Mouse (Mus musculus) hindbrain, embryonic 13.5 days (tissue): ENCODE measurements around the gene Sds. TPM values are rescaled to one million over a fixed set of nuclear protein-coding genes. Genes with fewer than 3 reads are reported as not detected.

Experiments used
- ATAC-seq: fragments of 200-750 bp; cut with Nextera tagmentation; 2 replicates; pipeline ENCODE4 v1.8.0; 2017; ENCODE audit warnings: moderate TSS enrichment; ENCODE audit not compliant: low FRiP score
- H3K27ac ChIP-seq: fragments of 300-500 bp; sonication (generic); 2 replicates; pipeline ENCODE4 v1.5.1; 2015; ENCODE audit warnings: inconsistent platforms, mild to moderate bottlenecking, moderate library complexity
- H3K27me3 ChIP-seq: fragments of 300-500 bp; sonication (generic); 2 replicates; pipeline ENCODE4 v1.6.1; 2015; ENCODE audit warnings: mild to moderate bottlenecking, inconsistent platforms
- H3K36me3 ChIP-seq: fragments of 300-500 bp; sonication (generic); 2 replicates; pipeline ENCODE4 v1.6.1; 2015; ENCODE audit warnings: mild to moderate bottlenecking, inconsistent platforms
- H3K4me1 ChIP-seq: fragments of 300-500 bp; sonication (generic); replicated peaks from 2 replicates; pipeline ENCODE4 v1.6.1; 2015; ENCODE audit warnings: inconsistent platforms
- H3K4me2 ChIP-seq: fragments of 300-500 bp; sonication (generic); 2 replicates; pipeline ENCODE4 v1.6.1; 2015; ENCODE audit warnings: inconsistent platforms, mild to moderate bottlenecking, moderate library complexity
- H3K4me3 ChIP-seq: fragments of 300-500 bp; sonication (generic); 2 replicates; pipeline ENCODE4 v1.5.1; 2015; ENCODE audit warnings: mild to moderate bottlenecking, inconsistent platforms
- H3K9ac ChIP-seq: fragments of 300-500 bp; sonication (generic); 2 replicates; pipeline ENCODE4 v1.6.1; 2015; ENCODE audit warnings: mild to moderate bottlenecking, inconsistent platforms
- H3K9me3 ChIP-seq: fragments of 300-500 bp; sonication (generic); 2 replicates; pipeline ENCODE4 v1.6.1; 2016; ENCODE audit warnings: inconsistent platforms
- WGBS: fragments of 180-500 bp; shearing (Covaris S2); methylation state at CpG from one replicate; pipeline ENCODE4 v1.1.7; 2015; 5-methylcytosine and 5-hydroxymethylcytosine counted together
- polyA plus RNA-seq: library from polyadenylated mRNA; unstranded; fragments of >200 nt; fragmentation: Nextera tagmentation; extraction: Ambion mirVana; gene quantifications from 2 replicates; pipeline ENCODE4 v1.2.1, GENCODE M21; 2015

Sds gene
- polyA plus RNA-seq, 1 experiment from 2014 or later = not detected

DNA sequence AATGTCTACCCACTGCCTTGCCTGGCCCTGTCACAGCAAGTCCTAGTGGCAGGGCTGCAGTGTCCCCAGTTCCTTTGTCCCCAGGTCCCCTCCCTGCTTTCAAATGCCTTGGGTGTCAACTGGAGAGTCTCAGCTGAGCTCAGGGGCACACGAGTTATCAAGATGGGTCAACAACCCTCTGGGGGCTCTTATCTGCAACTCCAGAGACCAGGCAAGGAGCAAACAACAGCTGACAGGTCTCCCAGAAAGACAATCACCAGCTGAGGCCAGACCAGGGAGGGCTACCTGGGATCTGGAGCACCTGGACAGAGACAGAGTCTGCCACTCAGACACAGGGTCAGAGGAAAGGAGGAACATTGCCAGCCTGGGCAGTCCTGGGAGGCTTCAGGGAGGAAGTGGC lies 20.1 kb upstream of the Sds start:
- peaks cover 23% of the 10 kb centered on the region for H3K27me3 ChIP-seq
- 40% methylated on average over 1 of the region's 1 CpGs for WGBS
- no peak for ATAC-seq
- H3K4me3 ChIP-seq = no peak overlapping the region
- H3K9ac ChIP-seq = no peak overlapping the region
- H3K27ac ChIP-seq = no peak overlapping the region
- H3K4me2 ChIP-seq = no peak overlapping the region
- H3K9me3 ChIP-seq = no peaks in the 10 kb centered on the region
- H3K36me3 ChIP-seq = no peaks in the 10 kb centered on the region
- H3K4me1 ChIP-seq = peaks cover 13% of the 10 kb centered on the region; the same call in 1 of the 2 replicates

- H3K27me3 ChIP-seq = peaks cover 26% of the 10 kb centered on the region
- 56% methylated on average over 7 of the region's 7 CpGs for WGBS
- no peaks in the 10 kb centered on the region for H3K9me3 ChIP-seq
- peaks cover 13% of the 10 kb centered on the region; the same call in 1 of the 2 replicates for H3K4me1 ChIP-seq
- no peak for ATAC-seq
- no peaks in the 10 kb centered on the region for H3K36me3 ChIP-seq
- no peak overlapping the region for H3K9ac ChIP-seq
- no peak overlapping the region for H3K27ac ChIP-seq
- H3K4me3 ChIP-seq = no peak overlapping the region
- H3K4me2 ChIP-seq = no peak overlapping the region
Measured at GRCm38 (mm10) chr5:120456841-120457554, 19.3 kb upstream of the Sds start.

GRCm38 (mm10) chr5:120457628-120458027 lies 18.7 kb upstream of the Sds start:
- Histone ChIP-seq H3K4me2 (no peak overlapping the region), H3K9ac (no peak overlapping the region), H3K9me3 (no peaks in the 10 kb centered on the region), H3K27ac (no peak overlapping the region), H3K36me3 (no peaks in the 10 kb centered on the region), H3K4me1 (peaks cover 13% of the 10 kb centered on the region; the same call in 1 of the 2 replicates), H3K27me3 (peaks cover 27% of the 10 kb centered on the region), H3K4me3 (no peak overlapping the region)
- no peak for ATAC-seq
- WGBS = 4% methylated on average over 9 of the region's 9 CpGs

DNA sequence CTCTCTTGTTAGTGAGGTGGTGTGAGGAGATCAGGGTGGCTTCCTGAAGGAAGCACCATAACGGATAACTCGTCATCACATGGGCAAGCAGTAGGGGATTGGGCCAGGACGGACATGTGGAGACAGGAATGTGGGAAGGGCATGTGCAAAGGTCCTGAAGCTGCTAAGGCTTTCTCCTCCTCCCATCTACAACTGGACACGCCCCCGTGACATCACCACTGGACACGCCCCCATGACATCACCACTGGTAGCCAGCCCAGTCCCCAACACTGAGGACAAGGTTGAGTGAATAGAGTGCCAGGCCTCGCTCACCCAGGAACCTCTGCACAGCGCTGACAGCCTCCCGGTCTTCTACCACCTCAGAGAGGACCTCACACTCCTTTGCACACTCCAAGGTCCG lies 17.2 kb upstream of the Sds start:
- Histone ChIP-seq H3K9me3 (no peaks in the 10 kb centered on the region), H3K4me3 (no peak overlapping the region), H3K9ac (no peak overlapping the region), H3K27ac (no peak overlapping the region), H3K4me1 (peaks cover 10% of the 10 kb centered on the region; the same call in 1 of the 2 replicates), H3K36me3 (no peaks in the 10 kb centered on the region), H3K27me3 (peaks cover 32% of the 10 kb centered on the region), H3K4me2 (no peak overlapping the region)
- WGBS = 82% methylated on average over 10 of the region's 10 CpGs
- no peak for ATAC-seq

DNA sequence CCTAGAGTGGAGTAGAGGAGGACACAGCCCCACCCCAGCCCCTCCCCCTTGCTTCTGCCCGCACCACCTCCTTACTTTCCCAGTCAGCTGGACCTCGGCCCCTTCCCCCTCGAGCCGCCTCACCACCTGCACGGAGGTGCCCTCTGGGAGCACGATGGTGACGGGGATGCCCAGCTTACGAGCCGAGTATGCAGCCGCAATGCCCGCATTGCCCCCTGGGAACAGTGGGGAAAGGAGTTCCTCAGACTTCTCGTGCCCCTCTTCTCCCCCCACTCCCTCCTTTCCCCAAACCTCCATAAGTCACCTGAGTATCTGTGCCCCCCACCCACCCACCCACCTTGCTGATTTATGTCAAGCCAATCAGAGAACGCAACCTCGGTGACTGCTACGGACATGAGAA lies 14.4 kb upstream of the Sds start:
- H3K36me3 ChIP-seq = no peaks in the 10 kb centered on the region
- no peak overlapping the region for H3K9ac ChIP-seq
- H3K4me3 ChIP-seq = no peak overlapping the region
- H3K4me1 ChIP-seq = peaks cover 3% of the 10 kb centered on the region; the same call in 1 of the 2 replicates
- H3K27ac ChIP-seq = no peak overlapping the region
- ATAC-seq = no peak
- no peaks in the 10 kb centered on the region for H3K9me3 ChIP-seq
- no peak overlapping the region for H3K4me2 ChIP-seq
- peaks cover 20% of the 10 kb centered on the region for H3K27me3 ChIP-seq
- WGBS = 74% methylated on average over 14 of the region's 15 CpGs

DNA sequence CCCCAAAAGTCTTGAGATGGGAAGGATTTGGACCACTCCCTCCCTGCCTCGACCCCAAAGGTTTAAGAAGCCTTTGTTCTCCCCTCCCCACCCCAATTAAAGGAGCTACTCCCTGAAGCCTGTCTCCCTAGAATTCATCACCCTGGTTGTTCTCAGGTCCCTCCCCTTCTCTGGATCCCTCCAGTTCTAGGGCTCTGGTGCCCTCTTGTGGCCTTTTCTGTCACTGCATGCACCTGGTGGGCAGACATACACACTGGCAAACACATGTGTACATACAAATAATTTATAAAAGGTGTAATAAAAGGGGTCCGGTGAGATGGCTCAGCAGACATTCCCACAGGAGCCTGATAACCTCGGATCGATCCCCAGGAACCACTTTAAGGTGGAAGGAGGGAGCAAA lies 12.0 kb upstream of the Sds start:
- no peak overlapping the region for H3K27ac ChIP-seq
- no peak overlapping the region for H3K9ac ChIP-seq
- H3K9me3 ChIP-seq = no peaks in the 10 kb centered on the region
- WGBS = 87% methylated on average over 4 of the region's 4 CpGs
- ATAC-seq = no peak
- H3K4me3 ChIP-seq = no peak overlapping the region
- no peaks in the 10 kb centered on the region for H3K36me3 ChIP-seq
- H3K4me2 ChIP-seq = no peak overlapping the region
- peaks cover 6% of the 10 kb centered on the region; the same call in 1 of the 2 replicates for H3K4me1 ChIP-seq
- peaks cover 18% of the 10 kb centered on the region for H3K27me3 ChIP-seq

GRCm38 (mm10) chr5:120465062-120465461 lies 11.3 kb upstream of the Sds start:
- WGBS = 40% methylated on average over 5 of the region's 5 CpGs
- H3K4me3 ChIP-seq = no peak overlapping the region
- peaks cover 18% of the 10 kb centered on the region for H3K27me3 ChIP-seq
- ATAC-seq = no peak
- H3K9ac ChIP-seq = no peak overlapping the region
- peaks cover 6% of the 10 kb centered on the region; the same call in 1 of the 2 replicates for H3K4me1 ChIP-seq
- no peaks in the 10 kb centered on the region for H3K9me3 ChIP-seq
- no peak overlapping the region for H3K27ac ChIP-seq
- H3K4me2 ChIP-seq = no peak overlapping the region
- no peaks in the 10 kb centered on the region for H3K36me3 ChIP-seq

DNA sequence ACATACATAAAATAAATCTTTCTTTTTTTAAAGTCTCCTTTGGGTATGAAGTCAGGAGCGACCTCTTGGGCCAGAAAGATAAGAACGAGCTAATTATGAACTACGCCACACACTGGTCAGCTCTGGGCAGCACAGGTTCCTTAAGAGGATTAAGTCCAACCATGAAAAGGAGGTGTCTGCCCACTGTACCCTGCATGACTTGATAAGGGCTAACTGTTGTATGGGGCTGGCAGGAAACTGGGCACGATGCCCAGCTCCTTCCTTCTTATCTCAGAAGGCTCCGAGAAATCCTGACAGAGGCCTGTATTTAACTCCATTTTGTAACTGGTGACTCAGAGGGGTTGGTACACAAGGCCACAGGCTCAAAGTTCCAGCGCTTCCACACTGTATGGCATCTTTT lies 10.5 kb upstream of the Sds start:
- WGBS = 79% methylated on average over 6 of the region's 6 CpGs
- no peak overlapping the region for H3K9ac ChIP-seq
- H3K4me1 ChIP-seq = peaks cover 6% of the 10 kb centered on the region; the same call in 1 of the 2 replicates
- no peak overlapping the region for H3K4me2 ChIP-seq
- no peak overlapping the region for H3K27ac ChIP-seq
- H3K9me3 ChIP-seq = no peaks in the 10 kb centered on the region
- H3K36me3 ChIP-seq = no peaks in the 10 kb centered on the region
- H3K27me3 ChIP-seq = peaks cover 14% of the 10 kb centered on the region
- no peak overlapping the region for H3K4me3 ChIP-seq
- no peak for ATAC-seq

DNA sequence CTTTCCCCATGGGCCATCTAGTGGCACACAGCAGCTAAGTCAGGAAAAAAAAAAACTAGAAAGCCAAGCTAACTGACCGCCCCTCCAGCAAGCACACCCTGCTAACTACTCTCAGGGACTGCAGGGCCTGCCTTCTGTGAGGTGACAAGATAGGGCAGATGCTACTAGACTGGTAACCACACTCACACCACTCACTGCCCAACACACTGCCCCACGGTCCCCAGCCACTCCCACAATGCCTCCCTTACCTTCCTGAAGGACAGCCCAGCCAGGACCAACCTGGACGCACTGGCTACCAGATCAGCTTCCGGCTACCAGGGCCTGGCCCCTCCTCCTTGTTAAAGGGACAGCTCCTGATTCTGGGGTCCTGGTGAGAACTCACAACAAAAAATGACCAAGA lies 9.3 kb upstream of the Sds start:
- H3K36me3 ChIP-seq = no peaks in the 10 kb centered on the region
- peaks cover 8% of the 10 kb centered on the region; the same call in 1 of the 2 replicates for H3K27me3 ChIP-seq
- 7% methylated on average over 4 of the region's 4 CpGs for WGBS
- peak overlapping the region; percentile 19; the same call in 1 of the 2 replicates for H3K9ac ChIP-seq
- no peak overlapping the region for H3K27ac ChIP-seq
- peak overlapping the region; percentile 37 for H3K4me2 ChIP-seq
- H3K4me1 ChIP-seq = peaks cover 6% of the 10 kb centered on the region; the same call in 1 of the 2 replicates
- peak overlapping the region; percentile 17 for H3K4me3 ChIP-seq
- ATAC-seq = no peak
- no peaks in the 10 kb centered on the region for H3K9me3 ChIP-seq

DNA sequence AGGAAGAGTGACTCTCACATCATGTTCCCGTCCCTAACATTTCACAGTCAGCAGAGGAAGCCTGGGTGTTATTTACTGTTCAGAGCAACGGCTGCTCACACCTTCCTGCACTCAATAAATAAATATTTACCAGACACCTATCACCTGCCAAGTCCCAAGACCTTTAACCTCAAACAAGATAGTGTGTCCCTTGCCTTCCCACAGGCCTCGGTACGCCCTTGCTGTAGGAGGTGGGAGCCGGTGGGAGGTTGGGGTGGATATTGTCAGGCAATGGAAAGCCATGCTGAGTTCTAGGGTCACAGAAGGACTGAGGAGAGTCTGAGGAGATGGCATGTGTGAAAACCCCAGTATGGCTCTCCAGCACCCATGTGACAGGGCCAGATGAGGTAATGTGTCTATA lies 8.0 kb upstream of the Sds start:
- Histone ChIP-seq H3K36me3 (no peaks in the 10 kb centered on the region), H3K27me3 (0 out of 2 replicates have a peak, but pooled peaks cover 2% of the 10 kb centered on the region), H3K4me2 (no peak overlapping the region), H3K4me1 (peaks cover 6% of the 10 kb centered on the region; the same call in 1 of the 2 replicates), H3K9ac (no peak overlapping the region), H3K4me3 (no peak overlapping the region), H3K27ac (no peak overlapping the region), H3K9me3 (no peaks in the 10 kb centered on the region)
- 90% methylated on average over 5 of the region's 5 CpGs for WGBS
- no peak for ATAC-seq

DNA sequence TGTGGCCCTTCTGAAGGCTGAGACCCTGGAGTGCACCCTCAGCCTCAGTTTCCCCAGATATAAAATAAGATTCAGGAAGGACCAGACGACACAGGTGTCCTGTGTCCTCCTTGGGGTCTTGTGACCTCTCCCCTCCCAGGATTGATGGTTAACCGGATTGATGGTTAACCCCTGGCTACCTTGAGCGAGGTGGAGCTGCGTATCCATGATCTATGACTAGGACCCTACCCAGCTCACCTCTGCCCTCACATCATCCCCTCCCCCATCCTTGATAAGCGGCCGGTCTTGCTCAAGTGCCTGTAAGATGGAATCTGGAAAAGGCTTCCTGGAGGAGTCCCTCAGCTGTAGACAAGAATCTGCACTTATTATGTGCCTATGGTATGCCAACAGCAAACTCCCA lies 7.5 kb upstream of the Sds start:
- Histone ChIP-seq H3K4me1 (peaks cover 6% of the 10 kb centered on the region; the same call in 1 of the 2 replicates), H3K36me3 (no peaks in the 10 kb centered on the region), H3K4me2 (no peak overlapping the region), H3K9me3 (no peaks in the 10 kb centered on the region), H3K27me3 (0 out of 2 replicates have a peak, but pooled peaks cover 2% of the 10 kb centered on the region), H3K9ac (no peak overlapping the region), H3K4me3 (no peak overlapping the region), H3K27ac (no peak overlapping the region)
- 93% methylated on average over 6 of the region's 6 CpGs for WGBS
- ATAC-seq = no peak

- Histone ChIP-seq H3K9me3 (no peaks in the 10 kb centered on the region), H3K9ac (no peak overlapping the region), H3K27me3 (peaks cover 9% of the 10 kb centered on the region; the same call in 1 of the 2 replicates), H3K27ac (no peak overlapping the region), H3K4me2 (no peak overlapping the region), H3K4me3 (no peak overlapping the region), H3K36me3 (no peaks in the 10 kb centered on the region), H3K4me1 (peaks cover 10% of the 10 kb centered on the region; the same call in 1 of the 2 replicates)
- WGBS = 49% methylated on average over 4 of the region's 4 CpGs
- no peak for ATAC-seq
Measured at GRCm38 (mm10) chr5:120471538-120471937, 4.8 kb upstream of the Sds start.

- H3K4me3 ChIP-seq = no peak within 1 kb of the TSS
- peaks cover 15% of the 10 kb centered on the region; the same call in 1 of the 2 replicates for H3K27me3 ChIP-seq
- H3K9me3 ChIP-seq = no peaks in the 10 kb centered on the region
- WGBS = 84% methylated on average over 8 of the region's 8 CpGs
- H3K27ac ChIP-seq = no peak within 1 kb of the TSS
- H3K4me1 ChIP-seq = 0 out of 2 replicates have a peak, but pooled peaks cover 5% of the 10 kb centered on the region
- no peak within 1 kb of the TSS for H3K4me2 ChIP-seq
- no peak for ATAC-seq
- no peaks in the 10 kb centered on the region for H3K36me3 ChIP-seq
- no peak within 1 kb of the TSS for H3K9ac ChIP-seq
Measured at GRCm38 (mm10) chr5:120472770-120473169, 3.6 kb upstream of the Sds start, which contains the start of gene Sdsl. Gene Sdsl (minus strand): TSS chr5:120472810.
